Mouse (Mus musculus): ENCODE data around the gene Stard13. TPM values are rescaled to one million over a fixed set of nuclear protein-coding genes. Genes with fewer than 3 reads are reported as not detected.

Stard13 gene
- polyA plus RNA-seq, 1 experiment from 2014 or later: 7.3 TPM

DNA sequence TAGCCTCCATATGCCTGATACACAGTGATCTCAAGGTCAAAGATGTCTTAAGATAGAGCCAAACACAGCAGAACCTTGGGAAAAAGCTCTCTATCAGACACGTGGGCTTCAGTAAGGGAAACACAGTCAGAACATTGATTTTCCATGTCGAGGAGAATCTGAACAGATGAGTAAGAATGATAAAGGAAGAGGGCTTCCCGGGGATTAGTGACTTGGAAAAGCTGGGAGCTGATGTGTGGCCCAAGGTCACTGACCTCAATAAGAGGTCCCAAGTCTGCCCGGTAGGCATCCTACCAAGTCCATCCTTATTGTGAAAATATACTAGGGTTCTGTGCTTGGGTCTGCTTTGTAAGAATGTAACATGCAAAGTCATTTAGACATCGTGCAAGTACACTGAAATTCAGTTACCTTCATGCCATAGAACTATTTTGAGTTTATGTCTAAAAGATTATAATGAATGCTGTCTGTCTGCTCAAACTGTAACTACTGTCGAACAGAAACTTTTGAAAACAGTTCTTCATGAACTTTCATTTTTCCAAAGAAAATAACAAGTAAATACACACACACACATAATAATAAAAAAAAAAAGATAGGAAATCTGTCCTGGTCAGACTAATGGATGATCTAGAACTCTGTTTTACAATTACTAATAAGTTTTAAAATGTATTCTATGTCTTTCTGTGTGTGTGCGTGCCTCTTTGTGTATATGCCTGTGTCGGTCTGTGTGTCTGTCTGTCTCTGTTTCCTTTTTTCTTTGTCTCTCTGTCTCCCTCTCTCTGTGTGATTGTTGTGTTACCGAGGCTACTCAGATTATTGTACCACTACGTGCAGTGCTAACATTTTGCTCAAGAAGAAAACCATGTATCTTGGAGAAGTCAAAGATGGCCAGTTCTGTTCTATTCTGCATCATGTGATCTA is 128.3 kb downstream of the Stard13 start:
- H3K27ac ChIP-seq: no peak overlapping the region
- H3K4me1 ChIP-seq: peaks cover 10% of the 10 kb centered on the region
- no peaks in the 10 kb centered on the region for H3K27me3 ChIP-seq
- H3K9ac ChIP-seq: no peak overlapping the region
- no peak for ATAC-seq (ENCODE audit: low FRiP score)
- WGBS: 76% methylated on average over 10 of the region's 10 CpGs
- H3K4me3 ChIP-seq: no peak overlapping the region
- no peaks in the 10 kb centered on the region for H3K36me3 ChIP-seq
- no peak overlapping the region for H3K4me2 ChIP-seq (replicated peaks)
- no peaks in the 10 kb centered on the region for H3K9me3 ChIP-seq (replicated peaks)

DNA sequence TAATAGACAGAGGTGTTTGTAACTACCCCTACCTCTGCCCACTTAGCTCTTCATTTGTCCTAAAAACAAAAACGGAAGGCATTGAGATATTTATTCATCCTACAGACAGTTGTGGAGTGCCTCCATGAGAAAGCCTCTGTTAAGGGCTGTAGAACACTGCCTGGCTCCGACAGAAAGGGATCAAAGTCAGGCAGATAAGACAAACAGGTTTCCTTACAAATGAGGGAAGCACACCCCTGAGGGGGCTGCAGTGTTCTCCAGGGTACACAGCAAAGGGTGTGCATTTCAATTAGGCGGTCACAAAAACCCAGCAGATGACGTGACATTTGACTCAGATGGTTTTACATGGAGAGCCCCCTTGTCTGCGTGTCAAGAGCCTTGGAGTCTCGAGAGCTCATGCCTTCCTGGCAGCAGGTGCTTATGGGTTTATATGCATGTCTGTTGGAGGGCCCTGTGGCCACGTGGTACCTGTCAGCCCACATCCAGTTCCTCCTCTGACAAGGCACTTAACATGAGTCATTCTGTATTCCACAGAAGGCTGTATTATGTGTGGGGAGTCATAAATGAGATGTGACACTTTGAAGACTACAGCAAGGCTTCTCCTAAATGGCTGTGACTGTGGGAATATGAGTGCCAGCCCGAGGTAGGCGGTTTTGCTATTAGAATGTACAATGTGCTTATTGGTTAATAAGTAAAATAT is 129.1 kb downstream of the Stard13 start:
- no peak overlapping the region for H3K4me2 ChIP-seq (replicated peaks)
- H3K4me1 ChIP-seq: peaks cover 10% of the 10 kb centered on the region
- no peak overlapping the region for H3K4me3 ChIP-seq
- 0 out of 2 replicates have a peak, but pooled peaks have one; percentile 50 for ATAC-seq (ENCODE audit: low FRiP score)
- H3K27ac ChIP-seq: no peak overlapping the region
- no peaks in the 10 kb centered on the region for H3K27me3 ChIP-seq
- H3K9ac ChIP-seq: no peak overlapping the region
- WGBS: 60% methylated on average over 9 of the region's 9 CpGs
- no peaks in the 10 kb centered on the region for H3K36me3 ChIP-seq
- H3K9me3 ChIP-seq (replicated peaks): no peaks in the 10 kb centered on the region

DNA sequence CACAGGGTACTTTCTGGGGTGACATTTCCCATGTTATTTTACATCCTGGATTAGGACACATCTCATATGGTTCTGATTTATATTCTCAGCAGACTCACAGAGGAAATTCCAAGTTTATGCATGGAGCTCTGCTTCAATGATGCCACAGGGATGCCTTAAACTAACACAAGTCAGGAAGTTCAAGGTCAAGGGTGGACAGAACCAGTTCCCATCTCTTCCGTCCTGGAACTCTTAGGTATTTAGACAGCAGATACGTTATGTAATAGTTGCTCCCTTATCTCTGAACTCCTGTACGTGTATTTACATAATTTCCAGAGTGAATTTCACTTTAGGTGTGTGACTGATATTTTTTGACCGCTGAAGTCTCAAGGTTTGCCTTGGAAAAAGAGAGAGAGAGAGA is 130.4 kb downstream of the Stard13 start:
- Histone ChIP-seq H3K36me3 (no peaks in the 10 kb centered on the region), H3K9me3 (replicated peaks) (no peaks in the 10 kb centered on the region), H3K9ac (no peak overlapping the region), H3K27ac (no peak overlapping the region), H3K27me3 (no peaks in the 10 kb centered on the region), H3K4me2 (replicated peaks) (no peak overlapping the region), H3K4me3 (no peak overlapping the region), H3K4me1 (peaks cover 4% of the 10 kb centered on the region; the same call in 1 of the 2 replicates)
- ATAC-seq (ENCODE audit: low FRiP score): no peak
- WGBS: 71% methylated on average over 4 of the region's 4 CpGs

DNA sequence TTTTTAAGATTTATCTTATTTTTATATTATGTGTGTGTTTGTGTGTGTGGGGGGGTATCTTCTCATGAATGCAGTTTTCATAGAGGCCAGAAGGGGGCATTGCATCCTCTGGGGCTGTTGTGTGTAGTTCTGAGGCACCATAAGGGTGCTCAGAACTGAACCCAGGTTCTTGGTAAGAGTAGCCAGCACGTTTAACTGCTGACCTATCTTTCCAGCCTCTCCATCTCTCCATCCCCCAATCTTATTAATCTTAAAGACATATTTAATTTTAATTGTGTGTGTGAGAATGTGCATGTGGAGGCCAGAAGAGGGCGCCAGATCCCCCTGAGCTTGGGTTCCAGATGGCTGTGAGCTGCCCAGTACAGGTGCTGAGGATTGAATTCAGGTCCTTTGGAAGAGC is 131.4 kb downstream of the Stard13 start:
- Histone ChIP-seq H3K27me3 (no peaks in the 10 kb centered on the region), H3K4me1 (peaks cover 3% of the 10 kb centered on the region; the same call in 1 of the 2 replicates)
- 35% methylated on average over 2 of the region's 2 CpGs for WGBS

DNA sequence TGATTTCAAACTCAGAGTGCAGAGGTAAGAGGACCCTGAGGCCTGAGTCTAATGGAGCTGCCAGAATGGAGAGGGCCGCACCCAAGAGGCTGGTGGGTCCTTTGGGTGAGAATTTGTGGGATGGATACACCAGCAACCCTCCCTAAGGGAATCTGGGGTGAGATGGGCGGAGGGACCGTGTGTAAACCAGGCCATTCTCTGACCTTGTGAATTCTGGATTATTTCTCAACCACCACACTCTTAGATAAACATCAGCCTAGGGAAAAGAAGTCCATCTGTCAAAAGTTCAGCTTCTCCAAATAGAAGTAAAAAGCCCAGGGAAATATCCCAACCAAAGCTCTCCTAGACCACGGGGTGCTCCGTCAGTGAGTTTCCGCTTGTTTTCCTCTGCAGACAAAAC is 137.6 kb downstream of the Stard13 start:
- Histone ChIP-seq H3K4me2 (replicated peaks) (no peak overlapping the region), H3K27ac (no peak overlapping the region), H3K9ac (no peak overlapping the region), H3K4me3 (no peak overlapping the region), H3K9me3 (replicated peaks) (no peaks in the 10 kb centered on the region), H3K27me3 (no peaks in the 10 kb centered on the region), H3K36me3 (no peaks in the 10 kb centered on the region), H3K4me1 (no peaks in the 10 kb centered on the region; the same call in 1 of the 2 replicates)
- 85% methylated on average over 6 of the region's 6 CpGs for WGBS
- no peak for ATAC-seq (ENCODE audit: low FRiP score)

More for the DNA sequence above, 131.4 kb downstream of the Stard13 start:
- H3K4me3 ChIP-seq: no peak overlapping the region
- no peak overlapping the region for H3K9ac ChIP-seq
- no peak overlapping the region for H3K4me2 ChIP-seq (replicated peaks)
- no peak overlapping the region for H3K27ac ChIP-seq
- no peaks in the 10 kb centered on the region for H3K9me3 ChIP-seq (replicated peaks)
- H3K36me3 ChIP-seq: no peaks in the 10 kb centered on the region
- no peak for ATAC-seq (ENCODE audit: low FRiP score)

DNA sequence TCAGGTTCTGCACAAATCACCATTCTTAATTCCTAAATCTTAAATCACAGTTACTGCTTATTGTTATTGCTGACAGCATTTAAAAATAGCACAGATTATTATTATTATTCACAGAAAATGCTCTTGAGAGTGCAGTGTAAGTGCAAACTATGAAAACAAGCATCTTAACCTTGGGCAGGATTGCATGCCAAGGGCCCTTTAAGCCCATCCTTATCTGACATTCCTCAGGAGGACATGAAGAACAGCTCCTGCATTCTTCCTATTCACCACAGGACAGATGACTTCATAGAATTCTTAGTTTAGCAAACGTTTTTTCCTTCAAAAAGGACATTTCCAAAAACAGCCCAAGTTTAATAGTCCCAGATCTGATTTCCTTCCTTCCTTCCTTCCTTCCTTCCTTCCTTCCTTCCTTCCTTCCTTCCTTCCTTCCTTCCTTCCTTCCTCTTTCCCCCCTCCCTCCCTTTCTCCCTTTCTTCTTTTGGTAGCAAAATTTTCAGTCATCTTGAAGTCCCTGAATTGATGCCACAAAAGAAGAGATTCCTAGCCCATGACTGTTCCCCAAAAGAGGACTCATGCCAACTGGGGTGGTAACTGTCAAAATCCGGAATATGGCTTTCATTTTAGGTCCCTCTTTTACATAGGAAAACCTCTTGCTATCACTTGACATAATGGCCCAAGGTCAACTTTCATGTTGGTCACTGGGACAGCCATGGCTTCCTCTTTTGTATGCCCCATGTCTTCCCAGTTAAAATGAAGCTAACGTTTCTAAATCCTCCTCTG is 140.6 kb downstream of the Stard13 start:
- Histone ChIP-seq H3K4me3 (no peak overlapping the region), H3K4me1 (no peaks in the 10 kb centered on the region; the same call in 1 of the 2 replicates), H3K36me3 (no peaks in the 10 kb centered on the region), H3K4me2 (replicated peaks) (no peak overlapping the region), H3K9me3 (replicated peaks) (no peaks in the 10 kb centered on the region), H3K9ac (no peak overlapping the region), H3K27ac (no peak overlapping the region), H3K27me3 (no peaks in the 10 kb centered on the region)
- no peak for ATAC-seq (ENCODE audit: low FRiP score)
- WGBS: 64% methylated on average over 3 of the region's 3 CpGs

DNA sequence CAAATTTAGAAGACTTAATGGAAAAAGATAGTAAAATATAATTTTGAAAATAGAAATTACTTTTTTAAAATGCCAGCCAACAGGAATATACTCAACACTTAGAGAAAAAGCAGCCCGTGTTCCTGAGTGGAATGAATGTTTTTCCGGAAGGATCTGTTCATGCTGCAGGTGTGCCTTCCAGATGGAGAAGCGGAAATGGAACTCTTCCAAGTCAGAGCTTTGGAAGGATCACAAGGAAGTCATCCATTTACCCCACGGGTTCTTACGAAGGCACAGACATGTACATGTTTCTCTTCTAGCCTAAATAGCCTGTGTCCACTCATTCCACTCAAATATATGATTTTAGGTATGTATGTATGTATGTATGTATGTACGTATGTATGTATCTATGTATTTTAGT is 142.6 kb downstream of the Stard13 start:
- Histone ChIP-seq H3K4me1 (peaks cover 3% of the 10 kb centered on the region; the same call in 1 of the 2 replicates), H3K36me3 (no peaks in the 10 kb centered on the region), H3K9ac (no peak overlapping the region), H3K9me3 (replicated peaks) (no peaks in the 10 kb centered on the region), H3K27ac (no peak overlapping the region), H3K4me2 (replicated peaks) (no peak overlapping the region), H3K4me3 (no peak overlapping the region), H3K27me3 (no peaks in the 10 kb centered on the region)
- ATAC-seq (ENCODE audit: low FRiP score): no peak
- WGBS: 91% methylated on average over 6 of the region's 6 CpGs

DNA sequence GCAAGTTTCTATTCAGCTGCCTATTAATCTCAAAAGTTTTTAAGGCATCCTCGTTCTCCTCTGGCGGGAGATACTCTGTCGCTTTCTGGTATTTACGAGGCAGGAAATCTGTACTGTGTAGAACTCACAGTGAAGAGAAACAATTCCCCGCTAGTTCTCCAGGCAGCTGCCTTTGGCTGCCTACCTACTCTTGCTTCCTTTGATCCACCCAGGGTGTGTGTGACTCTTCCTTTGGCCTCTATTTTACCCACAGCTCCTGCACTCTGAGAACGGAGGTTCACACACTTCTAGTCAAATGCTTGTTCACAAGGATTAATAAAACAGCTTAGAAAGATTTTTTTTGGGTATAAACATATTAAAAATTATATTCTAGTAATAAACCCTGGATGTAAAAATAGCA is 144.4 kb downstream of the Stard13 start:
- Histone ChIP-seq H3K4me1 (0 out of 2 replicates have a peak, but pooled peaks cover 3% of the 10 kb centered on the region), H3K4me3 (no peak overlapping the region), H3K4me2 (replicated peaks) (no peak overlapping the region), H3K27me3 (no peaks in the 10 kb centered on the region), H3K27ac (no peak overlapping the region), H3K9me3 (replicated peaks) (no peaks in the 10 kb centered on the region), H3K9ac (no peak overlapping the region), H3K36me3 (no peaks in the 10 kb centered on the region)
- WGBS: 67% methylated on average over 6 of the region's 6 CpGs
- no peak for ATAC-seq (ENCODE audit: low FRiP score)

DNA sequence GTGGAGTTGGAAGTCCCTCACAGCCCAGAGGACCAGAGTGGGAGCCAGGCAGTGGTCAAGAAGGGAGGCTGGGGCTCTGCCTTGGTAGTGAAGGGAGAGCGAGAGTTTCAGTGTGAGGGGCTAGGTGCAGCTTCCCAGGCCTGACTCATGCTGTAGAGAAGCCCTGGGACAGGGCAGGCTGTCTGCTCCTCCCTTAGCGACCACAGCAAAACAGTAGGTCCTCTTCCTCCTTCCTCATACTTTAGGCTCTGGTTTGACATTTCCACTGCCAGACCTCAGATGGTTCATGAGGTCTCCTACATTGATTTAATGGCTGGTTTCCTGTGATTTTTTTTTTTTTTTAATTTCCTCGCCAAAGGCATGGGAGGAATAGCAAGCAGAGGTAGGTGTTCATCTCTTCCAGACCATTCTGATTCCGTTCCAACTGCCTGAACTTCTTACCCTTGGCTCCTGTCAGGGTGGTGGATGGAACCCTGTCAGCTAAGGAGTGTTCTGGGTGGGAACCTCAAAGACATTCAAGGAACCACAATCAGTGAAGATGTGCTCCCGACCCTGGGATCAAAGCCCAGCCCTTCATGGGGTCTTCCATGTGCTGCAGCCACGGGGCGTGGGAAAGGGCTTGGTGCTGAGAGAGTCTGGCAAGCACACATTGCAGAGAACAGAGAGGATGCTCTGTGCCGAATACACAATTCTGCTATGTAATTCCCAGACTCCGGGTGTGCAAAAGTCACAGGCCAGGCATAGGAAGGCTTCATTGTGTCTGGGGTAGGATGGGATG is 147.0 kb downstream of the Stard13 start:
- 70% methylated on average over 9 of the region's 9 CpGs for WGBS
- Histone ChIP-seq H3K27me3 (no peaks in the 10 kb centered on the region), H3K9me3 (replicated peaks) (no peaks in the 10 kb centered on the region), H3K4me2 (replicated peaks) (no peak overlapping the region), H3K9ac (no peak overlapping the region), H3K4me3 (no peak overlapping the region), H3K4me1 (0 out of 2 replicates have a peak, but pooled peaks cover 3% of the 10 kb centered on the region), H3K36me3 (no peaks in the 10 kb centered on the region), H3K27ac (no peak overlapping the region)
- no peak for ATAC-seq (ENCODE audit: low FRiP score)

DNA sequence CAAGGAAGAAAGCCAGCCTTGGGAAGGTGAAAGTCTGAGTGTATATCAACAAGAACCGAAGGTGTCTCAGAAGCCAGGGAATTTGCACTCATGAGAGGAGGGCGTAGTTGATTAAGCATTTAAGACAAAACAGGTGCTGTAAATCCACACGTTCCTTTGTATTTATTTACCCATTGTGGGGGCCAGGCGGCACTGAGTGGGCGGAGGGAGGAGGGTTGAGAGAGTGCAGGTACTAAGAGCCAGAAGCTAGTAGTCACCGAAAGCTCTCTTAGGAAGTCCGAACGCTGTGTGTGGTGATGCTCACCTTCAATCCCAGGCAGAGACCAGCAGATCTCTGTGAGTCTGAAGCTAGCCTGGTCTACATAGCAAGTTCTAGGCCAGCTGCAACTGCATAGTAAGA is 147.9 kb downstream of the Stard13 start:
- 84% methylated on average over 8 of the region's 8 CpGs for WGBS
- Histone ChIP-seq H3K36me3 (no peaks in the 10 kb centered on the region), H3K9ac (no peak overlapping the region)

DNA sequence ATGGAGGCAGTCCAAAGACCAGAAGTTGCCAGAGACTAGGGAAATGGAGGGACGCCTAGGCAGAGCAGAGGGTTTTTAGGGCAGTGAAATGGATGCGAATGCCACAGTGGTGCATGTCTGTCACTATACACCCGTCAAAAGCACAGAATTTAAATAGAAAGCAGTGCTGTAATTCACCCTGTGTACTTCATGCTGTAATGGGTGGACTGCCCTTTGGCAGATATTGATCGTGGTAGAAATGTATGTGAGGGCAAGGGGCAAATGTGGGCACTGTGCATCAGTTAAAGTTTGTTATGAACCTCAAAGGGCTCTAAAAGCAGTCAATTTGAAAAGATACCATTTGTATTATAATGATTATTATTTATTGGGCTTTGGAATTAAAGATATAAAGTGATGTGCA is 153.4 kb downstream of the Stard13 start:
- 88% methylated on average over 4 of the region's 4 CpGs for WGBS
- Histone ChIP-seq H3K36me3 (no peaks in the 10 kb centered on the region), H3K27ac (no peak overlapping the region), H3K27me3 (no peaks in the 10 kb centered on the region), H3K9ac (no peak overlapping the region), H3K4me3 (no peak overlapping the region), H3K4me1 (no peaks in the 10 kb centered on the region), H3K4me2 (replicated peaks) (no peak overlapping the region), H3K9me3 (replicated peaks) (no peaks in the 10 kb centered on the region)
- no peak for ATAC-seq (ENCODE audit: low FRiP score)

More for the DNA sequence above, 147.9 kb downstream of the Stard13 start:
- 0 out of 2 replicates have a peak, but pooled peaks cover 3% of the 10 kb centered on the region for H3K4me1 ChIP-seq
- ATAC-seq (ENCODE audit: low FRiP score): no peak
- H3K4me2 ChIP-seq (replicated peaks): no peak overlapping the region
- H3K4me3 ChIP-seq: no peak overlapping the region
- H3K27ac ChIP-seq: no peak overlapping the region
- no peaks in the 10 kb centered on the region for H3K9me3 ChIP-seq (replicated peaks)
- H3K27me3 ChIP-seq: no peaks in the 10 kb centered on the region
